Mouse (Mus musculus) urinary bladder, postnatal 25 days (tissue): ENCODE measurements around the gene C330021F23Rik.
"Not testable (repeated sequence)": the region's sequence is repeated elsewhere in the genome, so short reads cannot be mapped to it uniquely, and the experiment has no call there.

Experiments
- DNase-seq: peaks from one replicate; pipeline ENCODE4 v3.0.0; 2022; ENCODE audit warnings: low spot score

Gene C330021F23Rik

DNA sequence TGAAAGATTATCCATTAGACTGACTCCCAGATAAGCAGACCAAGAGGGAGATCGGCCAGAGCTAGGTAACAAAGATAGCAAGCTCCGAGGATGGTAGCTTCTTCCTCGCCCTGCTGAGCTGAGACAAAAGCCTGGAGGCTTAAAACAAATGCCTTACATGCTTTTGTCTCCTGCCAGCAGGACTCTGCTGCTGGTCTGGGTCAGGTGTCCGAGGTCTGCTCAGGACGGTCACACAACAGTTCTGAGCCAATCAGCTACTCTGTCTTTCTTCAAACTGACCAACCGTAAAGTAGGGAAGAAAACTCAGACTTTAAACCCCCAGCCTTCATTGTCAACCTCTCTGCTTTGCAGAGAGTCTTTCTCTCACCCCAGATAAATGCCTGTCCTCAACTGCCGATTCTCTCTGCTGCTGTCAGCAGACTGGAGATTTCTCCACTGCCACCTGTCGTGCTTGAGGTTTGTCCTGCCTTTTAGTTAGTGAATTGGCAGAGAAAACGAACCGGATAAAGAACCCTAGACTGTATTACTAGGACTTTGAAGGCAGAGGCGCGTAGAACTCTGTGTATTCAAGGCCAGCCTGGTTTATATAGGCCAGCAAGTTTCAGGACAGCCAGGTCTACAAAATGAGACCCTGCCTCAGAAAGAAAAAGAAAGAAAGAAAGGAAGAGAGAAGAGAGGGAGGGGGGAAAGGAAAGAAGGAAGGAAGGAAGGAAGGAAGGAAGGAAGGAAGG is at the start of gene C330021F23Rik:
Gene C330021F23Rik (plus strand): TSS at position 350 of the 731 bp plus-strand sequence.
- no peak for DNase-seq

DNA sequence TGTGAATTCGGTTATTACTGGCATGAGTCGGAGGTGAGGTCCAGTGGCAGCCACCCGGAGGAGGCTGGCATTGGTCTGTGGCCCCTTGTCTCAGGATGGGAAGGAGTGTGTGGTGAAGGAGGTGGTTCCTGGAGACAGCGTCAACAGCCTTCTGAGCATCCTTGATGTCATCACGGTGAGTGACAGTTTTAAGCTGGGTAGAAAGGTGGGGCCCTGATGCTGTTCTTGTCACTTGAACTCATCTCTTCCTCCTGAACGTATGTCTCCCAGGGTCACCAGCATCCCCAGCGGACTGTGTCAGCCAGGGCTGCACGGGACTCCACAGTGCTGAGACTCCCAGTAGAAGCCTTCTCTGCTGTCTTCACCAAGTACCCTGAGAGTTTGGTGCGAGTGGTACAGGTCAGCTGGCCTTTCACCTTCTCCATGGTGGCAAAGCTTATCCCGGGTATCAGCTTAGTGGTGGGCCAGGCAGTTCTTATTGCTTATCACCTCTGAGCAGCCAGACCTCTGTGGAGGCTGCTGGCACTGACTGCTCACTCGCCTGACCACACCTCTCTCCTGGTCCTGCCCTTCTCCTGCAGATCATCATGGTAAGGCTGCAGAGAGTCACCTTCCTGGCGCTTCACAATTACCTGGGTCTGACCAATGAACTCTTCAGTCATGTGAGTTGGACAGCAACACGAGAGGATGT is 45.6 kb upstream of the C330021F23Rik start:
- no peak for DNase-seq

DNA sequence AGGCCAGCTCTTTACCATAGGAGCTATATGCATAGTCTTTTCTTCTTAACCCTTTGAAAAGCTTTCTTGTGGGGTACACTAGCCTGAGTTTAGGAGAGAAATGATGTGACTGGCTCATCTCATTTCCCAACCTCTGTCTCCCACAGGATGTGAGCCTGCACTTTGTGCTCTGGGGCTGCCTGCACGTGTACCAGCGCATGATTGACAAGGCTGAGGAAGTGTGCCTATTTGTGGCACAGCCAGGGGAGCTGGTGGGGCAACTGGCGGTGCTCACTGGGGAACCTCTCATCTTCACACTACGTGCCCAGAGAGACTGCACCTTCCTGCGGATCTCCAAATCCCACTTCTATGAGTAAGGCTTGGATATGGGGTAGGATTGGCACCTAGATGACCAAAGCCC is 37.0 kb upstream of the C330021F23Rik start:
- DNase-seq: no peak

DNA sequence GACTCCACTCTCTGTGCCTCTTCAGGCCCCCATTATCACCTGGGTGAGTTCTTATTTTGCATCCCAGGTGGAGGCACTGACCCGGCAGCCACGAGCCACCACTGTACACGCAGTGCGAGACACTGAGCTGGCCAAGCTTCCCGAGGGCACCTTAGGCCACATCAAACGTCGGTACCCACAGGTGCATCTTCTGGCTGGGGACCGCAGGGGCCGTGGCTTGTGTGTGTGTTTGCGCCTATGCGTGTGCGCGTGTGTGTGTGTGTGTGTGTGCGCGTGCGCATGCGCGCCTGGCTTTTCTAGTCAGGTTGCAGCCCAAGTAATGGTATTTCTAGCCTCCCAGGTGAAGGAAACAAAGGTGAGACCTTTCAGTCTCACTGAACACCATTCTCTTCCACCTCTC is 35.9 kb upstream of the C330021F23Rik start:
- DNase-seq: no peak

DNA sequence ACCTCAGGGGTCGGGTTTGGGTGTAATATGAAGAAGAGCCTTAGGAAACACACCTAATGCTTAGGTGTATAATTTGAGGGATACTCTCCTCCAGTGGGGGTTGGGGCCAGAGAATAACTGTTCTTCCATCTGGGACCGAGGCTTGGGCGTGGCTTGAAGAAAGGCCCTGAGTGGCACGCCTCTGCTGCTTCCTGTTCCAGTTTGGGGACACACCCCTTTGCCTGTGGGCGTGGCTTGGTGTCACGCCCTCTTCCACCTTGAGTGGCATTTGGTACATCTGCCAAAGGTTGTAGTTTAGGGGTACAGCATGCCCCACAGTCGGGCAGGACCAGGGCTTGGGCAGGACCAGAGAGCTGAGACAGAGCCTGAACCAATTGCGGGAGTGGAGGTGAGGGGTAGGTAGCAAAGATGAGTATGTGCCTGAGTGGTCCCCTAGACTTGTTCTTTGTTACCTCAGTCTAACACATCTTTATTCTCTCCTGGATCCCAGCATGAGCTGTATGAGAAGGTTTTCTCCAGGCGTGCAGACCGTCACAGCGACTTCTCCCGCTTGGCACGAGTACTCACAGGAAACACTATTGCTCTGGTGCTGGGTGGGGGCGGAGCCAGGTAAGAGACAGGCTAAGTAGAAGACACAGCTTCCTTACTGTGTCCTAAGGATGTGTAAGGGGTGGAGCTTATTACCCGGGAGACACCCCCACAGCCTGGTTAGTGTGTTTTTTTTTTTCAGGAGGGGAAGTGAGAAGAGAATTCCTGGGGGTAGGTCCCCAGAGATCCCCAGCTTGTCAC is 31.5 kb upstream of the C330021F23Rik start:
- no peak for DNase-seq

DNA sequence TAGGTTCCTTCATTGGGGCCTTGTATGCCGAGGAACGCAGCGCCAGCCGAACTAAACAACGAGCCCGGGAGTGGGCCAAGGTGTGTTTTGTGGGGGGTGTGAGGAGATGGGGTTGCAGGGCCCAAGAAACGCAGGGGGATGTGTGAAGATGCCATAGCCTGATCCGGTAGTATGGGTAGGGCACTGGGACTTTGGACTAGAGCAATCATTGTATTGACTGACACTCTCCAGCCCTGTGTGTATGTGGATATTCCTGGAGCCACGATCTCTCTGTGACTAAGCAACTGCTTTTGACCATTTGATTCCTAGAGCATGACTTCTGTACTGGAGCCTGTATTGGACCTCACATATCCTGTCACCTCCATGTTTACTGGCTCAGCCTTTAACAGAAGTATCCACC is 30.9 kb upstream of the C330021F23Rik start:
- DNase-seq: no peak

DNA sequence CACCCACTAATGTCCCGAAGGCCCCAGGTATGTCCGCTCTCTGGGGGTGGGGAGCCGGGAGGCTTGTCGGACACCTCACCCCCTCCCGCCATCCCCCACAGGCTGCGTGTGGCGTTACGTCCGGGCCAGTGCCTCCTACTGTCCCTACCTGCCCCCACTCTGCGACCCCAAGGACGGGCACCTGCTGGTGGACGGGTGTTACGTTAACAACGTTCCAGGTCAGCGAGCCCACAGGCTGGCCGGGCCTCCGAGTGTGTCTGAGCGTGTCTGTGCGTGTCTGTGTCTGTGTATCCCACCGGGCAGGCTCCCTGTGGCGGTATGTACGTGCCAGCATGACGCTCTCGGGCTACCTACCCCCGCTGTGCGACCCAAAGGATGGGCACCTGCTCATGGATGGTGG is 30.1 kb upstream of the C330021F23Rik start:
- DNase-seq: no peak

DNA sequence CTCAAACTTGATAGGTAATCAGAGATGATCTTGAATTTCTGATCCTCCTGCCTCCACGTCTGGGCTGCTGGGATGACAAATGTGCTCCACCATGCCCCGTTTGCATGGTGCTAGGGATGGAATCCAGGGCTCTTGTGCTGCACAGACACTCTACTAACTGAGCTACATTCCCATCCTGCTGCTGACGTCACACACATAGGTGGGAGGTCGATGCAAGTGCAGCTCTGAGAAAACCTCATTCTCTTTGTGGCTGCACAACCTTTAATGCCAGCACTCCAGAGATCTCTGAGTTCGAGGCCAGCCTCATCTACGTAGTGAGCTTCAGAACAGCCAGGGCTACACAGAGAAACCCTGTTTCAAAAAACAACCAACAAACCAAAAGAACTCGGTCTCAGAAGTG is 28.6 kb upstream of the C330021F23Rik start:
- no peak for DNase-seq

DNA sequence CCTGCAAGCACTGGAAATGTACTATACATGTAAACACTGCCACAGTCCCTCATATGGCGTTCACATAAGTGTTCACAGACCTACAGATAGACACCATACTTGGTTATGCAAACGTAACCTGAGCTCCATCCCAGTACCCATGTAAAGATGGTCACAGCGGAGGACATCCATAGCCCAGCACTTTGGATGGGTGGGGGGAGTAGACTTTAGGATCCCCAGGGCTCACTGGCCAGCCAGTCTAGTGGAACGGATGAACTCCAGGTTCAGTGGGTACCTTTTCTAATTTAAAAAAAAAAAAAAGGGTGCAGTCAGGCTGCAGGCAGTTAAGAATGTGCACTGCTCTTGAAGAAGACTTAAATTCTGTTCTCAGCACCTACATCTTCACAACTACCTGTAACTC is 27.7 kb upstream of the C330021F23Rik start:
- no peak for DNase-seq

DNA sequence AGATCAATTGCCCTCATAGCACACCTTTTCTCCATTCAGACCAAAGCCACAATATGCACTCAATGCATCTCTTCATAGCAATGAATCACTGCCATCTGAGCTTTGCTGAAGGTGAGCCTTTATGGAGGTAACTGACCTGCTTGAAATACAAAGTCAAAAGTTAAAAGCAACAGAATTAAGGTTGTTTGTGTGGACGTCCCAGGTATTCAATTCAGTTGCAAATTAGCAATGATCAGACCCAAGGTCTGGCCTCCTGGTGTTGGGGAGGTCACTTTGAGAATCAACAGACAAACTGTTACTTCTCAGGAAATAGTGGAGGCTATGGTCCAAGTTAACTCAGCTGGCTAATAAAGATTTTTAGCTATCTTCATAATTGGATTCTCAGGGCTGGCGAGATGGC is 21.3 kb upstream of the C330021F23Rik start:
- no peak for DNase-seq

DNA sequence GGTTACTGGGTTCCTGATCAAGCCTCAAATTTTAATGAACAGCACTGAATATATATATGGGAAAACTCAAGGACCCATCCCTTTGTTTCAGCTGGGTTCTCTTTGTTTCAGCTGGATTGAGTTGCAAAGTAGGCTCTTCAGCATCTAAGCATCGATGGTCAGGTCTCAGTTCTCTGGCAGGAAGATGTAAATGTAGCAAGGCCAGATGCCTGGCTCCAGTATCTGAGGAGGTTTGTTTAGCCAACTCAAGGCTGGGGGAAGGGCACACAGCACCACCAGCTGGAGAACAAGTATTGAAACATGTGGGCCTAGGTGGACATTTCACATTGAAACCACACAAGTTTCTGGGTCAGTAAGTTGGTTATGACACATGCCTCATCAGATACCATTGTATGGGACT is 15.6 kb upstream of the C330021F23Rik start:
- no peak for DNase-seq

DNA sequence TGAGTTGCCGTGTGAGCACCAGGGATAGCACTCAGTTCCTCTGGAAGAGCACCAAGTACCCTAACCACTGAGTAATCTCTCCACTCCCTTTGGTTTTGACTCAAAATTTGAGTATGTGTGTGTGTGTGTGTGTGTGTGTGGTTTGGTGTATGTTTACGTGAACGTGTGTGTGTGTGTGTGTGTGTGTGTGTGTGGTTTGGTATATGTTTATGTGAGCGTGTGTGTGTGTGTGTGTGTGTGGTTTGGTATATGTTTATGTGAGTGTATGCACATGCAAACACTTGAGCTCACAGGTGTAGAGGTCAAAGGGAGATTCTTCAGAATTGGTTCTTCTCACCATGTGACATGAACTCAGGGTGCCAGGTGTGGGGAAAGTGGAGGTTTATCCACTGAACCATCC is 11.7 kb upstream of the C330021F23Rik start:
- no peak for DNase-seq

DNA sequence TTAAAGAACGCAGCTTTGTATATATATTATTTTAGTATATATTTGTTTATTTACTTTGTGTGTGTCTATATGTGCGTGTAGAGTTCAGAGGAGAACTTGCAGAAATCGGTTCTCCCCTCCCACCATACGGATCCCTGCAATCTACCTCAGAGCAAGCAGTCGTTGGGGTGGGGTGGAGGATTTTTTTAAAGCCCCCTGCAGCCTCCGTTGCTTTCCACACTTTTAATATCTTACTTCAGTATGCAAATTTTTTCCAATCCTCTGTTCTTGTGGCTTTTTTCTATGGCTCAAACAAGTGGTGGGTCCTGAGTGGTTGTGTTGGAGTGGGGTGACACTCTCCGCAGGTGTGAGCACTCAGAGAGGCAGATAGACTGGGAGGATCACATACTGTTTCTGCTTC is 588 bp downstream of the C330021F23Rik start:
- no peak for DNase-seq

DNA sequence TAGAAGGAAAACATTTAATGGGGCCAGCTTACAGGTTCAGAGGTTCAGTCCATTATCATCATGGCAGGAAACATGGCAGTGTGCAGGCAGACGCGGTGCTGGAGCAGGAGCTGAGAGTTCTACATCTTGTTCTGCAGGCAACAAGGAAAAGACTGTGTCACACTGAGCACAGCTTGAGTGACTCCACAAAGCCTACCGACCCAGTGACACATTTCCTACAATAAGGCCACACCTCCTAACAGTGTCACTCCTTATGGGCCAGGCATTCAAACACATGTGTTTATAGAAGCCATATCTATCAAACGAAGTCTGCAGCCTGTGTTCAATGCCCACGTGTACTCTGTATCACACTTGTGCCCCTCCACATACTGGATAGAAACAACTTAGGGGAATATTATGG is 2.0 kb downstream of the C330021F23Rik start:
- DNase-seq: no peak

DNA sequence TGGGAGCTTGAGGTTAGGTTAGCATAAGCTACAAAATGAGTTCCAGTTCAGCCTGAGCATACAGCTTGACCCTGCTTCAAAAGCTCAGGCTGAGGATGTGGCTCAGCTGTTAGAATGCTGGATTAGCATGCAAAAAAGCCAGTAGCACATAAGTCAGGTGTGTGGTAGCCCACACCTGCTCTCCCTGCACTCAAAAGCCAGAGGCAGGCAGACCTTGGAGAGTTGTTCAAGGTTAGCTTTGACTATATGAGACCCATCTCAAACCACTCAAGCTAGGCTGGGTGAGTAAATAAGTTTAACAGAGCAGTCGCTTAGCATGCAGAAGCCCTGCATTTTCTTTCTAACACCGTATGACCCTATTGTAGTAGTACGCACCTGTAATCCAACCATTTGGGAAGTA is 6.8 kb downstream of the C330021F23Rik start:
- DNase-seq: no peak

DNA sequence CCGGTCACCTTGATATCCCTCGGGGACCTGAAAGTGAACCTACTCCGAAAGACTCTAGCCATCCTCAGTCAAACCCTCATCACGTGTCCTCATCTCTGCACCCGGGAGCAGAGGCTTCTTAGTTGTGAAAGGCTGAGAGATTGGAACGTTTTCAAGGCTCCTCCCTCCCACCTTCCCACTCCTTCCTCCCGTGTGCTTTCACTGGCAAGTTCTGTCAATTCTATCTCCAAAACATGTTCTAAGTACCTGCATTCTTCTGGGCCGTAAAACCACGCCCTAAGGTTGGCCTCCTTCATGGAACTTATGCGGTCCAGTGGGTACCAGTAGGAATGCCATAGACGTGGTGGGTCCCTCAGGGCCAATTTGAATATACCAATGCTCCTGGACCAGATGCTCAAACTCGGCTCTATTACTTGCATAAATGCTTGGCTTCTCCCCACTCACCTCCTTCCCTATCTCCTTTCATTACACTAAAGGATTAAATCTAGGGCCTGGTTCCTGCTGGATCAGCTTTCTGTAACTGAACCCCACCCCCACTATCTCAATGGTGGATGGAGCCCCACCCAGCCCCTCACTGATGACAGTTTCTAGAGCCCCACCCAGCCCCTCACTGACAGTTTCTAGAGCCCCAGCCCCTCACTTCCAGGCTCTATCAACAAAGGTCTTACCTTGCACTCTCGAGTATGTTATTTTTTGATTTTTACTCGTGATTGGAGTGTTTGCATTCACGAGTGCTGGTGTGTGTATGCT is 8.6 kb downstream of the C330021F23Rik start:
- no peak for DNase-seq

DNA sequence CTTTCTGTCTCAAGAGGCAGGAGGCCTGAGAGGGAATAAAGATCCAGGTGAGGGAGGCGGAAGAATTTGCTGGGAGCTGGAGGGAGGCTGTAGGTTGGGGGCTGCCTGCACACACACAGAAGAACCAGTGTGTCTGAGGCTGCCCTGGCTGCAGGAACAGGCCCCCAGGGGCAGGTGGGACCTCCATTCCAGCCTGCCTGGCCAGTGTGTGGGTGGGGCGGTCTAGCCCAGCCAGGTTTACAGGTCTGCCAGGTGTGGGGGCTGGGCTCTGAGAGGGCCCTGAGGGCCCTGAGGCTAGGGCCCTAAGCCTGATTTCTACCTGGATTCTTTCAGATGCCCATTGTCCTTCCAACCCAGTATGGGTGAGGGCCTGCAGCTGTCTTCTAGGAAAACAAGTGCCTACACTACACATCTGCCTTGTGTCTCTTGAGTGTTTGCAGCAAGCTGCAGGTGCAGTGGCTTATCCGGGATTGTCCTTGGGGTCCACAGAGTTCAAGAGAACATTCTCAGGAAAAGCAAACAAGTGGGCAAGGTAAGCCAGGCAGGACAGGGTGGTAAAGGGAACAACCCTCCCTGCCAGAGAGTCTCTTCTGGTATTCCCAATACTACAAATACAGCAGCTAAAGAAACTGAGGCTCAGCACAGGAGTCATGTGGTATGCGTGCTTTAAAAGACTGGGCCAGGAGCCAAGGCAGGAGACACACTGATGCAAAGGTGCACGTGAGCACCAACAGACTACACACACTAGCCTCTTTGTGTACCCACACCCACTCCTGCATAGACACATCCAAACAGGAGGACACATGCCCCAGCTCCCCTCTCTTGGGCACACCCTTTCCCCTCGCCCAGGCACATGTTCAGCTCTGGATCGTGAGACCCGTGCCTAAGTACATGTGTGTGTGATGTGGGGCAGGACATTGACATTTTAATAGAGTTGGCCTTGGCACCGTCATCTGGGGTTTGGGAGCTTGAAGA is 11.9 kb downstream of the C330021F23Rik start:
- peak; percentile 33 for DNase-seq

DNA sequence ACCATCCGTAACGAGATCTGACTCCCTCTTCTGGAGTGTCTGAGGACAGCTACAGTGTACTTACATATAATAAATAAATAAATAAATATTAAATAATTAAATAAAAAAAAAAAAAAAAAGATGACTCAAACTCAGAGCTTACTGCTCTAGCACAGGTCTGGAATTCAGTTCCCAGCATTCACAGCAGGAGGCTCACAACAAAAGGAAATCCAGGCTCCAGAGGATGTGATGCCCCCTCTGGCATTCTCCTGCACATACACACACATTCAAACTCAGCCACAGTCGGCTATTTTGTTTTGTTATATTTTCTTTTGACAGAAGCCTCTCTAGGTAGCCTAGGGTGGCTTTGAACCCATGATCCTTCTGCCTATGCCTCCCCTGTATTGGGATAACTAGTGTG is 14.2 kb downstream of the C330021F23Rik start:
- DNase-seq: not testable (repeated sequence)

DNA sequence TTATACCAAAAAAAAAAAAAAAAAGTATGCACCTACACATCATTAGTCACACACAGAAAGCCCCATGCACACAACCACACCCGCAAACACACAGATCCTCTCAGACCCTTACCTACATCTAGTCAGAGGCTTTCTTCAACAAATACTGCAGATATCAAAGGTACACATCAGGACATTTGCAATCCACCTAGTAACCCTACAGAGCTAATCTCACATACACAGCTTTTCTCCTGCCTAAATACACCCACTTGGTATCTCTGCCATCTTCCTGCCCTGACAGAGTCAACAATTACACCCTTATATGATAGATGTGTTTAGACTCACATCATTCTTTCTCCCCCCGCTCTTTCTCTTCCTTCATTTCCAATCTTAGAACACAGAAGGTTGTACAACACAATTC is 18.7 kb downstream of the C330021F23Rik start:
- DNase-seq: no peak

DNA sequence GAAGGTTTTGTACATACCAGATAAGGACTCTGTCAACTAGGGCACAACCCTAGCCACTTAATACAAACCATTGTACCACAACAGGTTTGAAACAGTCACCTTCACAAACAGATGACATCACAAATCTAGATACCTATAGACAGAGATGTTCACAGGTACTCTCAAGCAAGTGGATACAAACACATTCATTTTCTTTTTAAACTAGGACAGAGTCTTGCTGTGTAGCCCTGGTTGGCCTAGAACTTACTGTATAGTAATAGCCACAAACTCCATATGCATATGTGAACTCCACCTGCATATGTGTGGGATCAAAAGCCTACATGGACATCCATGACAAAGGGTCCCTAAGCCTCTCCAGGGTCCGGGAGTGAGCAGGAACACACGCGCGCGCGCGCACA is 19.2 kb downstream of the C330021F23Rik start, which contains the start of gene Camsap3:
Gene Camsap3 (plus strand): TSS at position 301 of the 398 bp plus-strand sequence.
- DNase-seq: no peak
